8 mouse cellular contexts compared by ENCODE assay signal in genomic region chr8:91070275-91070859, GRCm38 (mm10). TPM values are rescaled to one million over a fixed set of nuclear protein-coding genes. Genes with fewer than 3 reads are reported as not detected.
DNase-seq lines count a peak whose midpoint lies in the region; ATAC-seq and TF ChIP-seq lines count a peak whose summit lies in the region.

No protein-coding gene starts in this region.

- peak; percentile 73 for ATAC-seq in frontal cortex, adult (ENCODE audit: low TSS enrichment)
- ATAC-seq in hematopoietic stem cell, adult 5-6 weeks (replicated peaks in 1 of 2; ENCODE audit: insufficient read depth in 1 of 2, low FRiP score in 2 of 2, low TSS enrichment in 1 of 2, low read depth in 1 of 2, poor library complexity in 2 of 2, severe bottlenecking in 2 of 2), result peak; percentile 90 to 91
- peak; percentile 82 for ATAC-seq in lung, embryonic 14.5 days (ENCODE audit: insufficient read depth)

- H3K9ac ChIP-seq in lung, embryonic 14.5 days, result peak overlapping the region; percentile 76

- no peak for TF ChIP-seq CTCF in lung, embryonic 14.5 days (IDR thresholded peaks at IDR 0.05; ENCODE audit: low read depth)
- TF ChIP-seq CTCF in thymus, adult 2 months (IDR thresholded peaks at IDR 0.05; ENCODE audit: borderline replicate concordance, control insufficient read depth, extremely low read depth, insufficient read depth, low read length, poor library complexity), result no peak

- H3K36me3 ChIP-seq in lung, embryonic 14.5 days (ENCODE audit: insufficient read depth), result no peaks in the 10 kb centered on the region
- peaks cover 1% of the 10 kb centered on the region; the same call in 1 of the 2 replicates for H3K36me3 ChIP-seq in thymus, adult 2 months (ENCODE audit: control insufficient read depth, insufficient read depth, low read length)

- peak overlapping the region; percentile 93 for H3K4me3 ChIP-seq in lung, embryonic 14.5 days (ENCODE audit: low read depth, low read length)
- H3K4me3 ChIP-seq in thymus, adult 2 months (ENCODE audit: control insufficient read depth, insufficient read depth, low read length), result peak overlapping the region; percentile 93

- no peaks in the 10 kb centered on the region for H3K9me3 ChIP-seq in lung, embryonic 14.5 days (ENCODE audit: low read depth, low read length)

- peak; percentile 58; the same call in 1 of the 2 replicates for TF ChIP-seq POLR2A in thymus, adult 2 months (IDR thresholded peaks at IDR 0.05; ENCODE audit: control insufficient read depth, extremely low read depth, insufficient read depth, low read length, poor library complexity)

- peak overlapping the region; percentile 80 for H3K27ac ChIP-seq in lung, embryonic 14.5 days (ENCODE audit: low read depth)
- peak overlapping the region; percentile 89 for H3K27ac ChIP-seq in thymus, adult 2 months (ENCODE audit: control insufficient read depth, insufficient read depth, low read length)

- no peaks in the 10 kb centered on the region for H3K27me3 ChIP-seq in lung, embryonic 14.5 days (ENCODE audit: insufficient read depth, low read length)
- H3K27me3 ChIP-seq in thymus, adult 2 months (ENCODE audit: control insufficient read depth, insufficient read depth, low read length), result no peaks in the 10 kb centered on the region

- under 1% methylated on average over 34 of the region's 34 CpGs for WGBS in lung, embryonic 14.5 days
- under 1% methylated on average over 34 of the region's 34 CpGs for WGBS in thymus, adult 2 months

- DNase-seq in MEL-GATA-1-ER (ENCODE audit: extremely low read depth, low read depth), result peak; percentile 87
- peak; percentile 52 for DNase-seq in cerebellum, adult 8-10 months
- peak; percentile 60 to 76 for DNase-seq in layer of hippocampus, adult 8-10 months (ENCODE audit: low spot score in 2 of 2)
- peak; percentile 90 for DNase-seq in lung, embryonic 14.5 days
- peak; percentile 82 for DNase-seq in ovary, adult 18-20 months (ENCODE audit: low spot score)
- peak; percentile 80 for DNase-seq in thymus, adult 2 months

- peaks cover 7% of the 10 kb centered on the region; the same call in 1 of the 2 replicates for H3K4me1 ChIP-seq in lung, embryonic 14.5 days (ENCODE audit: insufficient read depth)
- H3K4me1 ChIP-seq in thymus, adult 2 months (replicated peaks; ENCODE audit: control insufficient read depth, insufficient read depth, low read length), result peaks cover 17% of the 10 kb centered on the region

- H3K4me2 ChIP-seq in lung, embryonic 14.5 days, result peak overlapping the region; percentile 65

RNA-seq across cellular contexts. Expression of gene Rbl2, which starts 0.5 kb away (rescaled TPM):
- total RNA-seq in hematopoietic stem cell, adult 5-6 weeks (2017), result 81.7 and 107 TPM in 2 replicates
- total RNA-seq in layer of hippocampus, adult 8-10 months (2022), result 10 to 100 TPM; 38.3 to 45.0 (median 42.1) TPM
- 19.5 and 23.2 TPM in 2 replicates for polyA plus RNA-seq in lung, embryonic 14.5 days (2014; fragmentation: Nextera tagmentation; extraction: Ambion mirVana)
- 51.6 and 52.9 TPM in 2 replicates for polyA plus RNA-seq in thymus, adult 2 months (2012; rRNA removed)

Comparison
In these comparisons a context has a peak if more than half of its experiments do, and no peak if none do; other contexts are left out.
1. Peak in every context shown above with its lines: DNase-seq, ATAC-seq, H3K4me3 ChIP-seq and H3K27ac ChIP-seq.